Mouse (Mus musculus) thymus, adult 2 months (tissue): ENCODE results near the gene Prss45.

Experiments used
- CTCF ChIP-seq: fragments of 200-500 bp; IDR thresholded peaks from 2 replicates; pipeline ENCODE4 v1.5.1; 2012; ENCODE audit warnings: mild to moderate bottlenecking, control low read depth, low read length, moderate library complexity, borderline replicate concordance; ENCODE audit not compliant: control insufficient read depth, poor library complexity, insufficient read depth; ENCODE audit errors: extremely low read depth
- POLR2A ChIP-seq: fragments of 200-500 bp; IDR thresholded peaks from 2 replicates; pipeline ENCODE4 v1.6.1; 2012; ENCODE audit warnings: mild to moderate bottlenecking, low read length, control low read depth, moderate library complexity; ENCODE audit not compliant: control insufficient read depth, poor library complexity, insufficient read depth; ENCODE audit errors: extremely low read depth

DNA sequence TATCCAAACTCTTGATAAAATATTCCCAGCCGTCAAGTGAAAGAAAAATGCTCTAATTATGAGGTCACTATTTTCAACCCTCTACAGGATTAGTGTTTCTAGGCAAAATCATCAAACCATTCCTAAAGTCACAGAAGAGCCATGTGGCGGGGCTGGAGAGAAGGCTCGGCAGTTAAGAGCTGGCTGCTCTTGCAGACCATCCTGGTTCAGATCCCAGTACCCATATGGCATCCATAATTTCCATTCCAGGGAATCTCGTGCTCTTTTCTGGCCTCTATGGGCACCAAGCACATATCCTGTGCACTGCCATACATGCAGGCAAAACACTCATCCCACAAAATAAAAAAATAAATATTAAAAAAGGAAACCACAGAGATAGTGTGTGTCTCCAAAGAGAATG is 9.0 kb upstream of the Prss45 start:
- TF ChIP-seq CTCF (no peak), POLR2A (no peak)
